Mouse (Mus musculus) intestine, embryonic 14.5 days (tissue): ENCODE measurements around the gene E130311K13Rik. TPM values are rescaled to one million over a fixed set of nuclear protein-coding genes. Genes with fewer than 3 reads are reported as not detected.
A peak's percentile ranks its signal among the peaks of the same experiment; 100 is the strongest.

Experiments used
- ATAC-seq: fragments of 200-750 bp; cut with Nextera tagmentation; replicated peaks from 2 replicates; pipeline ENCODE4 v1.8.0; 2017; ENCODE audit warnings: low read depth, moderate number of reproducible peaks, moderate TSS enrichment, moderate library complexity; ENCODE audit not compliant: low FRiP score, low TSS enrichment
- DNase-seq: peaks from one replicate; pipeline ENCODE4 v3.0.0-alpha.2; 2018; ENCODE audit warnings: low spot score
- H3K27ac ChIP-seq: fragments of 300-500 bp; sonication (generic); 2 replicates; pipeline ENCODE4 v1.5.1; 2014; ENCODE audit warnings: low read depth, mild to moderate bottlenecking, control low read depth
- H3K27me3 ChIP-seq: fragments of 300-500 bp; sonication (generic); replicated peaks from 2 replicates; pipeline ENCODE4 v1.6.1; 2014; ENCODE audit warnings: low read length, control low read depth; ENCODE audit not compliant: control insufficient read depth, insufficient read depth
- H3K36me3 ChIP-seq: fragments of 300-500 bp; sonication (generic); 2 replicates; pipeline ENCODE4 v1.6.1; 2014; ENCODE audit warnings: low read length, control low read depth; ENCODE audit not compliant: control insufficient read depth, insufficient read depth
- H3K4me1 ChIP-seq: fragments of 300-500 bp; sonication (generic); replicated peaks from 2 replicates; pipeline ENCODE4 v1.6.1; 2014; ENCODE audit warnings: low read length, control low read depth, mixed read lengths; ENCODE audit not compliant: control insufficient read depth, insufficient read depth
- H3K4me2 ChIP-seq: fragments of 300-500 bp; sonication (generic); 2 replicates; pipeline ENCODE4 v1.6.1; 2014; ENCODE audit warnings: low read length
- H3K4me3 ChIP-seq: fragments of 300-500 bp; sonication (generic); 2 replicates; pipeline ENCODE4 v1.5.1; 2014; ENCODE audit warnings: low read depth, low read length, control low read depth, mixed read lengths
- H3K9ac ChIP-seq: fragments of 300-500 bp; sonication (generic); 2 replicates; pipeline ENCODE4 v1.6.1; 2014; ENCODE audit warnings: mild to moderate bottlenecking, low read length
- H3K9me3 ChIP-seq: fragments of 300-500 bp; sonication (generic); 2 replicates; pipeline ENCODE4 v1.6.1; 2016; ENCODE audit warnings: low read length, control low read depth; ENCODE audit not compliant: control insufficient read depth
- WGBS: fragments of 180-500 bp; shearing (Covaris S2); extraction: QIAGEN DNeasy Blood & Tissue Kit; methylation state at CpG from one replicate; pipeline ENCODE4 v1.1.7; 2014; 5-methylcytosine and 5-hydroxymethylcytosine counted together
- polyA plus RNA-seq: library from polyadenylated mRNA; unstranded; fragments of >200 nt; fragmentation: Nextera tagmentation; extraction: Ambion mirVana; gene quantifications from 2 replicates; pipeline ENCODE4 v1.2.1, GENCODE M21; 2014

Gene E130311K13Rik
- polyA plus RNA-seq, 1 experiment from 2014 or later = 5.1 TPM

DNA sequence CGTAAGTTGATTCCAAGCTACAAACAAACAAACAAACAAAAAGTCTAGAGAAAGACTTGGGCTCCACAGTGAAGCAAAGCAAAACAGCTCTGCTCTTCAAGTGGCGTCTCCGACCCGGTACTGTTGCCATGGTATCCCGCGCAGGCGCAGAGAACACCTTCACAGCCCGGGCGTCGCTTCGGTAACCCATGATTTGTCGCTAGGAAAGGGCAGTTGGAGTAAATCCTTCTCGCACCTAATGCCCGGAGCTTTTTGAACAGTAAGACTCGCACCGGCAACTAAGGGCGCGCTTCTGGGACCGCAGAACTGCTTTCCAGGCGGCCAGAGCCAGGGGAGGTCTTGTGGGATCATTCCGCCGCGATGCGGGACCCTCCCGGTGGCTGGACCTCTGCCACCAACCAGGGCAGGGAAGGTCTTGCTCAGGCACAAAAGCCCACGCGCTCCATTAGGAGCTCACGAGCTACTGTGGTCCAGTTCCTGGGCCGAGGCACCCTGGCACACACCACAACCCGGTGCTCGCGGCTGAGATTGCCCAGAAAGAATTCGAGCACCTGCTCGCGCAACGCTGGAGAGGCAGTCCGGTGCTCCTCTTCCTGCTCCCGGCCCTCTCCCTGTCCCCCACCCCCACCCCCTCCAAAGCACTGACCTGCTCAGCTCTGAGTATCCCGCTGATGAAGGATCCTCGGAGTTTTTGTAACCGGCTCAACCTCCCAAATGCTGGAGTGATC, 30.5 kb downstream of the E130311K13Rik start:
- Histone ChIP-seq H3K4me2 (peak overlapping the region; percentile 98), H3K9me3 (no peaks in the 10 kb centered on the region), H3K9ac (peak overlapping the region; percentile 60), H3K36me3 (no peaks in the 10 kb centered on the region), H3K4me1 (no peaks in the 10 kb centered on the region; the same call in 1 of the 2 replicates), H3K27me3 (no peaks in the 10 kb centered on the region), H3K27ac (0 out of 2 replicates have a peak overlapping the region, but pooled peaks have one; percentile 47), H3K4me3 (peak overlapping the region; percentile 66)
- DNase-seq = peak; percentile 87
- peak; percentile 83 for ATAC-seq
- WGBS = under 1% methylated on average over 40 of the region's 41 CpGs

DNA sequence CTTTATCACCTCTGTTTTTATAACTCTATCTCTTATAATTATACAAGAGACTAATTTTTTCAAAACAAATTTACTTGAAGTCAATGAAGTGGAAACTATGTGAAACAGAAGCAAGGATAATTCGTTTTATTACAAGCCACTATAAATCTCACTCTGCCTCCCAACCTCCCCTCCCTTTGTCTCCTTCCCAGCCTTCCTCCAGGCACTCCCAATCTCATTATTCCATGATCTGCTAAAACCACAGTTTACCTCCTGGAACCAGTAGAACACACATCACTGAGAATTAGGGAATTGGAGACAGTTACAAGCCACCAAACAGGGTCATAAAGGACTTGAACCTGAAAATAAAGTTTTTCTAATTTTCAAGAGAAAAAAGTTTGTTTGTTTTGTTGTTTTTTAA, 32.1 kb downstream of the E130311K13Rik start:
- no peak overlapping the region for H3K27ac ChIP-seq
- 24% methylated on average over 1 of the region's 1 CpGs for WGBS
- no peaks in the 10 kb centered on the region for H3K27me3 ChIP-seq
- no peak overlapping the region for H3K4me3 ChIP-seq
- H3K36me3 ChIP-seq = no peaks in the 10 kb centered on the region
- ATAC-seq (no peak), DNase-seq (no peak)
- no peak overlapping the region for H3K4me2 ChIP-seq
- H3K9ac ChIP-seq = no peak overlapping the region
- H3K9me3 ChIP-seq = no peaks in the 10 kb centered on the region
- no peaks in the 10 kb centered on the region; the same call in 1 of the 2 replicates for H3K4me1 ChIP-seq

DNA sequence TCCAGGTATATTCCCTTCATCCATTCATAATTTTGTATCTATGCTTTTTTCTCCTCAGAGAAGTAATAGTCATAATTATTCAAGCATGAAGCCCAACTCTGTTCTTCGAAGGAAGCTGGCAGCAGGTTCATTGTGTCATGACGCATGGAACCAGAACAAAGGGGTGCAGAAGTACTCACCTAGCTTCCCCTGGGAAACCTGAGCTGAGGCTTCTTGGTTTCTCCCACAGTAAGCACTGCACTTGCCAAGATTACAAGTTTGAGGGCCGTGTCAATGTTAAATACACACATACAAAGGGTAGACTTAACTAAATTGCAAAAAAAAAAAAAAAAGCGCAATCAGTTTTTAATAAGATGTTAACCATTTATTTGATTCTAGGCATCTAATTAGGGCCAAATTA, 33.0 kb downstream of the E130311K13Rik start:
- no peak for ATAC-seq
- DNase-seq = no peak
- Histone ChIP-seq H3K9me3 (no peaks in the 10 kb centered on the region), H3K27ac (no peak overlapping the region), H3K9ac (no peak overlapping the region), H3K4me1 (no peaks in the 10 kb centered on the region; the same call in 1 of the 2 replicates), H3K4me3 (no peak overlapping the region), H3K36me3 (no peaks in the 10 kb centered on the region), H3K4me2 (no peak overlapping the region), H3K27me3 (no peaks in the 10 kb centered on the region)
- WGBS = 86% methylated on average over 4 of the region's 4 CpGs

DNA sequence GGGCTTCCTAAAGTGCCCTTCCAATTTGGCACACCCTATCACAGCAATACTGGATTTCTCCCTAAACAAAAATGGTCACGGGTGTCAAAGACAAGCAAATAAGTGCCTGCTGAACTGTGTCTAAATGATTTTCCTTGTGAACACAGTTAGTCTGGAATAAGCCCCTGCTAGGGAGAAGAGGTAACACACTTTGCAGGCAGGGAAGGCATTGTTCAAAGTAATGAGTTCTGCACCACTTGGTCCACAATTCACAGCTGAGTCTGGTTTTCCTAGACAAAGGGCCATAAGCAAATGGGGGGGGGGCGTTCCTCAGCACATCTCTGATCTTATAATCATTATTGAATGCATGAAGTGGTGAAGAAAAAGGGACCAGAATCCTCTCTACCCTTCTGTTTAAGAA, 33.5 kb downstream of the E130311K13Rik start:
- no peaks in the 10 kb centered on the region for H3K36me3 ChIP-seq
- no peak overlapping the region for H3K4me3 ChIP-seq
- no peaks in the 10 kb centered on the region for H3K9me3 ChIP-seq
- H3K4me1 ChIP-seq = no peaks in the 10 kb centered on the region; the same call in 1 of the 2 replicates
- DNase-seq = no peak
- no peak overlapping the region for H3K27ac ChIP-seq
- no peak overlapping the region for H3K9ac ChIP-seq
- H3K4me2 ChIP-seq = no peak overlapping the region
- 63% methylated on average over 2 of the region's 2 CpGs for WGBS
- no peak for ATAC-seq
- H3K27me3 ChIP-seq = no peaks in the 10 kb centered on the region

DNA sequence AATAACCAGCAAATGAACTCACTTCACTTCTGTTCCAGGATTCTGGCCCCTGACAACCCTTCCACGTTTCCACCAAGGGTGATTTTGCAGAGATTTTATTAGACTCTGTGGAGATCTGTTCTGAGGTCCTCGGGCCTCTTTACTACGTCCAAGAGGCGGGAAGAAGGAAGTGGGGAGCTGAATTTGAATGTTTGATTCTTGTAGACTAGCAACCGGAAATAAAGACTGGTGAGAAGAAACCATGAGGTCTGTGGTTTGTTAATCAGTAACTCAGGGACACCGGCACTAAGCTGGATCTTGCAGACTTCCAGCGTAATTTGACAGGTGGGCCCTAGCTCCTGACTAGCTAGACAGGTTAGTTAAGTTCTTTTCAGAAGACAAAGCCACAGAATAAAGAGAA, 35.6 kb downstream of the E130311K13Rik start:
- peak overlapping the region; percentile 74 for H3K27ac ChIP-seq
- H3K4me3 ChIP-seq = peak overlapping the region; percentile 21; the same call in 1 of the 2 replicates
- WGBS = 37% methylated on average over 7 of the region's 7 CpGs
- DNase-seq = peak; percentile 75
- H3K36me3 ChIP-seq = no peaks in the 10 kb centered on the region
- H3K9me3 ChIP-seq = no peaks in the 10 kb centered on the region
- no peaks in the 10 kb centered on the region for H3K27me3 ChIP-seq
- H3K9ac ChIP-seq = no peak overlapping the region
- H3K4me2 ChIP-seq = peak overlapping the region; percentile 29
- peak; percentile 92 for ATAC-seq
- H3K4me1 ChIP-seq = no peaks in the 10 kb centered on the region; the same call in 1 of the 2 replicates

DNA sequence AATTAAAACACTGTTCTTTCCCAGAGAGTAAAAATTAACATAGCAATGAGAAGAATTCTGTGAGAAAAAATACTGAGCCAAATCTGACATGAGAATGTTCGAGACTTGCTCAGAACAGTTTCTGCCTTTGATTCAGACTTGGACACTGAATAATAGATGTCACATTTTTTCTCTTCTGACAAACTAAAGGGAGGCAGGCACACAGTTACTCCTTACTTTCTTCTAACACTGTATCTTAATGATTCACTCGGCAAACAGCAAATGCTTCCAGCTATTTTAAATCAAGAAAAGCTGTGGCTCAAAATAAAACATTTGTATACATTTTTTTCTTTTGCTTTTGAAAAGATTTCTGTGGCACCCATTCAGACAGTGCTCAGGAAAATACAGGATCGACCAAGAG, 37.1 kb downstream of the E130311K13Rik start:
- Histone ChIP-seq H3K27me3 (no peaks in the 10 kb centered on the region), H3K4me2 (no peak overlapping the region), H3K9ac (no peak overlapping the region), H3K4me3 (no peak overlapping the region), H3K36me3 (no peaks in the 10 kb centered on the region), H3K4me1 (no peaks in the 10 kb centered on the region), H3K27ac (no peak overlapping the region), H3K9me3 (no peaks in the 10 kb centered on the region)
- DNase-seq (no peak), ATAC-seq (no peak)
- 58% methylated on average over 3 of the region's 3 CpGs for WGBS

DNA sequence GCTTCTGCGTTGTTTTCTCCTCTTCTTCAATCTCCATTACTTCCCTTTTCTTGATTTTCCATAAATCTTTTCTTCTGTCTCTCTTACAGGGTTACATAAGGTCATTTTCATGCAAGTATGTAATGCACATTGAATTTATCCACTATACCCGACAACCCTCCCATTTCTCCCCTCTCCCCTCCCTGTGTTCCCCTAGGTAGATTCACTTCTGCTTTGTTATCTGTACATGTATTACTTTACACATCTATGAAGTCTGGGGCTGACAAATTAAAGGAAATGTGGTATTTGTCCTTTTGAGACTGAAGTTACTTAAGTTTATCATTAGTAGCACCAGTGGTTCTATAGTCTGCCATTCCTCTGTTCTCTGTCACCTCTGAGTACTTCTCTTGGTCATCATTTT, 48.2 kb downstream of the E130311K13Rik start:
- ATAC-seq = no peak
- no peak overlapping the region for H3K4me2 ChIP-seq
- DNase-seq = no peak
- no peak overlapping the region for H3K4me3 ChIP-seq
- no peak overlapping the region for H3K27ac ChIP-seq
- 0 out of 2 replicates have a peak, but pooled peaks cover 5% of the 10 kb centered on the region for H3K9me3 ChIP-seq
- 90% methylated on average over 2 of the region's 2 CpGs for WGBS
- H3K9ac ChIP-seq = no peak overlapping the region
- no peaks in the 10 kb centered on the region for H3K36me3 ChIP-seq
- H3K27me3 ChIP-seq = no peaks in the 10 kb centered on the region
- H3K4me1 ChIP-seq = no peaks in the 10 kb centered on the region

DNA sequence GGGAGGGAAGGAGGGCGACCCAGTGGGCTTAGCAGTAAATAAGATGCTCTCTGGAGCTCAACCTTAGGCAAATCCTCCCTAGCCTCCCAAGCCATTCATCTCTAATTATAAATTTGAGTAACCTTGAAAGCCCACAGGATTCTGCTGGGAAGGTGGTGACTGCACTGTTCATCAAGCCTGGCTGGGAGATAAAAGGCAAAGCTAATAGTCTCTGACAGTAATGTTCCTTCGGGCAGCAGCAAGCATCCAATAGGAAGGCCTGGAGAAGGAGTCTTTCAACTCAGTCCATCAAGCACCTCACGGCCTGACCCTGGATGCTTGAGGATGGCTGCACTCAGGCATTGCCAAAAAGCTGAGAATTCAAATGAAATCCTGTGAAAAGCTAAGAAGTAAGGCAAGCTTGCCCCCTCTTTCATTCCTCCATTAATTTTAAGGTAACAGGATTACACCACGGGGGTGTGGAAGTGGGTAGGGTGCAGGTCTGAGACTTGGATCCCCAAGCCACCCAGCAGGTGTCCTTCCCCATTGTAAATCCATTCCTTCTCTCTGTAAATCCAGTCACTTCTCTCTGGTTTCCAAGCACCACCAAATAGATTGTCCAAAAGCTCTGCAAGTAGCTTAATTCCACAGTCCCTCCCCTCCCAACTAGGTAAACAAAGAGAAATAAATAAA, 50.1 kb downstream of the E130311K13Rik start:
- Histone ChIP-seq H3K4me2 (no peak overlapping the region), H3K4me3 (no peak overlapping the region), H3K27me3 (no peaks in the 10 kb centered on the region), H3K9me3 (no peaks in the 10 kb centered on the region), H3K27ac (no peak overlapping the region), H3K9ac (no peak overlapping the region), H3K4me1 (no peaks in the 10 kb centered on the region), H3K36me3 (no peaks in the 10 kb centered on the region)
- DNase-seq = no peak
- no peak for ATAC-seq
- 55% methylated on average over 4 of the region's 4 CpGs for WGBS
